In the genomic region with DNA sequence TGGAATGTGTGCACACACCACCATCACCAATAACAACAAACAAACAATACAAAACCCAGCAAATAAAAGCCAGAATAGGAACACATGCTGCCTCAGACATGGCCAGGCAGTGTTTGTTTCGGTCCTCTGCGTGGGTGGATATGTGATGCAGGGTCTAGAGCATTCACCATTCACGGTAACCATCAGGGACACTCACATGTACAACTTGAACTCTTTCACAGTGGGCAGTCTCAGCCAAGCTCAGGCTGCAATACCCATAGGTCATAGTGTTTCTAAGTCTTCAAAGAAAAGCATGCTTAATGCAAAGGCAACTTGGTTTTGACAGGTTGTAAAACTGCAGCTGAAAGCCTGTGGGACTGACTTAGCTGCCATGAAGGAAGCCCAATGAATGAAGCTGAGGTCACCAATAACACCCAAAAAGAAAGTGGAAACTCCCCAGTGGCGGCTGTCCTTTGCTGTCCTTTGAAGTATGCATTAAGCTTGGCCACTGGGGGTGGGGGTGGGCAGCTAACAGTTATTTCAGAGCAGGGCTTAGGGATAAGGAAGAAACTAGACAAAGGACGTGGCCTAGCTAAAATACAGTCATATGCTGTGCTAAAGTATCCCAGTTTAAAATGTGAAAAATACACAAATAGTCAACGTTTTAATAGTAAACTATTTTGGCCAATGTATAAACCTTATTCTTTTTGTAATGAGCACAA, we compare ENCODE assay signal across 14 mouse cellular contexts. TPM values are rescaled to one million over a fixed set of nuclear protein-coding genes. Genes with fewer than 3 reads are reported as not detected.
A peak's percentile ranks its signal among the peaks of the same experiment; 100 is the strongest.
DNase-seq lines count a peak whose midpoint lies in the region; ATAC-seq and TF ChIP-seq lines count a peak whose summit lies in the region.
"Had no signal": no experiment of that assay in that cellular context is flagged by ENCODE, and none has a peak within 500 bp of the region (broad histone marks: within the 10 kb centered on the region; RNA-seq: fewer than 3 reads in every experiment).

No protein-coding gene starts in this region.

- no peak for TF ChIP-seq CTCF in cerebellum, adult 2 months (IDR thresholded peaks at IDR 0.05; ENCODE audit: borderline replicate concordance, insufficient read depth, low read depth, low read length)
- TF ChIP-seq CTCF in intestine, postnatal 0 days (IDR thresholded peaks at IDR 0.05; ENCODE audit: low read depth), result no peak

- WGBS in cerebellum, adult 2 months, result 78% methylated on average over 6 of the region's 6 CpGs
- WGBS in intestine, embryonic 14.5 days, result 59% methylated on average over 6 of the region's 6 CpGs
- 68% methylated on average over 6 of the region's 6 CpGs for WGBS in intestine, postnatal 0 days
- 63% methylated on average over 6 of the region's 6 CpGs for WGBS in embryonic facial prominence, embryonic 13.5 days
- WGBS in limb, embryonic 14.5 days, result 35% methylated on average over 6 of the region's 6 CpGs

- intact Hi-C loops in left cerebral cortex, postnatal 10 days (cut with DNase I), result no loop called here

- H3K4me1 ChIP-seq in cerebellum, adult 2 months (ENCODE audit: control insufficient read depth, insufficient read depth, low read length), result peaks cover 10% of the 10 kb centered on the region; the same call in 1 of the 2 replicates
- peaks cover 7% of the 10 kb centered on the region for H3K4me1 ChIP-seq in intestine, embryonic 14.5 days (replicated peaks; ENCODE audit: control insufficient read depth, insufficient read depth, low read length)
- no peaks in the 10 kb centered on the region for H3K4me1 ChIP-seq in intestine, postnatal 0 days (replicated peaks; ENCODE audit: control insufficient read depth, insufficient read depth, low read length)
- peaks cover 21% of the 10 kb centered on the region for H3K4me1 ChIP-seq in embryonic facial prominence, embryonic 13.5 days
- peaks cover 23% of the 10 kb centered on the region for H3K4me1 ChIP-seq in limb, embryonic 14.5 days (ENCODE audit: control insufficient read depth, insufficient read depth, low read length)

- H3K36me3 ChIP-seq in intestine, embryonic 14.5 days (ENCODE audit: control insufficient read depth, insufficient read depth, low read length), result peaks cover 26% of the 10 kb centered on the region
- H3K36me3 ChIP-seq in intestine, postnatal 0 days (ENCODE audit: control insufficient read depth, insufficient read depth), result peaks cover 11% of the 10 kb centered on the region
- peaks cover 30% of the 10 kb centered on the region for H3K36me3 ChIP-seq in embryonic facial prominence, embryonic 13.5 days
- H3K36me3 ChIP-seq in limb, embryonic 14.5 days (ENCODE audit: control insufficient read depth, insufficient read depth, low read length), result peaks cover 24% of the 10 kb centered on the region

- H3K9ac ChIP-seq in intestine, embryonic 14.5 days (ENCODE audit: low read length), result no peak overlapping the region
- no peak overlapping the region for H3K9ac ChIP-seq in intestine, postnatal 0 days (ENCODE audit: low read depth, low read length)
- H3K9ac ChIP-seq in embryonic facial prominence, embryonic 13.5 days, result no peak overlapping the region
- no peak overlapping the region for H3K9ac ChIP-seq in limb, embryonic 14.5 days (ENCODE audit: low read depth, low read length, severe bottlenecking)
- H3K9ac ChIP-seq: midbrain, embryonic 12.5 days had no signal

- no peak overlapping the region for H3K4me2 ChIP-seq in intestine, embryonic 14.5 days (ENCODE audit: low read length)
- no peak overlapping the region for H3K4me2 ChIP-seq in intestine, postnatal 0 days (replicated peaks; ENCODE audit: low read depth)
- H3K4me2 ChIP-seq in embryonic facial prominence, embryonic 13.5 days, result no peak overlapping the region
- H3K4me2 ChIP-seq in limb, embryonic 14.5 days (replicated peaks; ENCODE audit: low read depth, low read length, severe bottlenecking), result 0 out of 2 replicates have a peak overlapping the region, but pooled peaks have one; percentile 19
- H3K4me2 ChIP-seq: midbrain, embryonic 12.5 days had no signal

- peak overlapping the region; percentile 66 for H3K27ac ChIP-seq in cerebellum, adult 2 months (ENCODE audit: insufficient read depth, low read length)
- H3K27ac ChIP-seq in intestine, embryonic 14.5 days (ENCODE audit: low read depth), result peak overlapping the region; percentile 78
- H3K27ac ChIP-seq in intestine, postnatal 0 days (ENCODE audit: low read depth, low read length), result no peak overlapping the region
- peak overlapping the region; percentile 84 for H3K27ac ChIP-seq in embryonic facial prominence, embryonic 13.5 days
- H3K27ac ChIP-seq in limb, embryonic 14.5 days (replicated peaks; ENCODE audit: low read depth, low read length), result peak overlapping the region; percentile 77
- H3K27ac ChIP-seq: hindbrain, postnatal 0 days; midbrain, embryonic 12.5 days had no signal

- H3K4me3 ChIP-seq in cerebellum, adult 2 months (replicated peaks; ENCODE audit: insufficient read depth, low read depth, low read length), result no peak overlapping the region
- no peak overlapping the region for H3K4me3 ChIP-seq in intestine, embryonic 14.5 days (ENCODE audit: low read depth, low read length)
- no peak overlapping the region for H3K4me3 ChIP-seq in intestine, postnatal 0 days (ENCODE audit: low read depth, low read length)
- H3K4me3 ChIP-seq in embryonic facial prominence, embryonic 13.5 days, result no peak overlapping the region
- H3K4me3 ChIP-seq in limb, embryonic 14.5 days (replicated peaks; ENCODE audit: low read length), result no peak overlapping the region
- H3K4me3 ChIP-seq: erythroblast, embryonic 14.5 days; midbrain, embryonic 12.5 days had no signal

- no peak for DNase-seq in cerebellum, adult 2 months
- DNase-seq in cerebellum, postnatal 14 days, result no peak
- DNase-seq in intestine, embryonic 14.5 days (ENCODE audit: low spot score), result no peak
- peak; percentile 26 for DNase-seq in limb, embryonic 14.5 days (ENCODE audit: low spot score)
- DNase-seq in spleen, postnatal 4 days (ENCODE audit: low spot score in 2 of 2), result no peak
- DNase-seq in left cerebral cortex, postnatal 10 days (ENCODE audit: extremely low spot score in 1 of 2, low spot score in 2 of 2), result no peak
- DNase-seq: adrenal gland, adult 2 months; liver; right cerebral cortex, postnatal 4 days had no signal

- TF ChIP-seq POLR2A in cerebellum, adult 2 months (IDR thresholded peaks at IDR 0.05; ENCODE audit: borderline replicate concordance, insufficient read depth, low read length), result no peak
- TF ChIP-seq POLR2A in limb, embryonic 14.5 days (IDR thresholded peaks at IDR 0.05; ENCODE audit: borderline replicate concordance, extremely low read depth, insufficient read depth, insufficient read length), result no peak

- ATAC-seq in intestine, embryonic 14.5 days (replicated peaks; ENCODE audit: low FRiP score, low TSS enrichment, low read depth), result no peak
- no peak for ATAC-seq in intestine, postnatal 0 days
- no peak for ATAC-seq in embryonic facial prominence, embryonic 13.5 days (ENCODE audit: insufficient number of reproducible peaks, insufficient read depth, low FRiP score, low TSS enrichment, low read depth)
- ATAC-seq in limb, embryonic 14.5 days (ENCODE audit: low FRiP score, low read depth), result peak; percentile 54
- ATAC-seq: hindbrain, postnatal 0 days had no signal

- no peaks in the 10 kb centered on the region for H3K9me3 ChIP-seq in intestine, embryonic 14.5 days (ENCODE audit: control insufficient read depth, low read length)
- no peaks in the 10 kb centered on the region for H3K9me3 ChIP-seq in intestine, postnatal 0 days (ENCODE audit: control insufficient read depth)
- no peaks in the 10 kb centered on the region for H3K9me3 ChIP-seq in embryonic facial prominence, embryonic 13.5 days
- no peaks in the 10 kb centered on the region for H3K9me3 ChIP-seq in limb, embryonic 14.5 days (ENCODE audit: control insufficient read depth, low read length)
- H3K9me3 ChIP-seq: midbrain, embryonic 12.5 days had no signal

- no peaks in the 10 kb centered on the region for H3K27me3 ChIP-seq in cerebellum, adult 2 months (ENCODE audit: control insufficient read depth, insufficient read depth, low read length)
- H3K27me3 ChIP-seq in intestine, embryonic 14.5 days (replicated peaks; ENCODE audit: control insufficient read depth, insufficient read depth, low read length), result no peaks in the 10 kb centered on the region
- H3K27me3 ChIP-seq in intestine, postnatal 0 days (replicated peaks; ENCODE audit: control insufficient read depth, insufficient read depth, low read length), result no peaks in the 10 kb centered on the region
- no peaks in the 10 kb centered on the region for H3K27me3 ChIP-seq in embryonic facial prominence, embryonic 13.5 days
- H3K27me3 ChIP-seq in limb, embryonic 14.5 days (ENCODE audit: control insufficient read depth, insufficient read depth, low read length), result no peaks in the 10 kb centered on the region
- H3K27me3 ChIP-seq: midbrain, embryonic 12.5 days had no signal

RNA-seq across cellular contexts. Expression of gene Prpf18, which starts 31.9 kb away (rescaled TPM):
- polyA plus RNA-seq in cerebellum, adult 2 months (2012; rRNA removed), result 45.7 and 47.8 TPM in 2 replicates
- polyA plus RNA-seq in intestine, embryonic 14.5 days (2014; fragmentation: Nextera tagmentation; extraction: Ambion mirVana), result 26.7 and 31.1 TPM in 2 replicates
- polyA plus RNA-seq in intestine, postnatal 0 days (2015; fragmentation: Nextera tagmentation; extraction: Ambion mirVana), result 13.0 and 14.9 TPM in 2 replicates
- polyA plus RNA-seq in embryonic facial prominence, embryonic 13.5 days (2015; fragmentation: Nextera tagmentation; extraction: Ambion mirVana), result 38.4 and 40.8 TPM in 2 replicates
- polyA plus RNA-seq in limb, embryonic 14.5 days (2012; rRNA removed), result 22.7 and 26.2 TPM in 2 replicates
- 28.0 and 34.1 TPM in 2 replicates for polyA plus RNA-seq in limb, embryonic 14.5 days (2014; fragmentation: Nextera tagmentation; extraction: Ambion mirVana)
- 10 to 100 TPM; 35.9 to 37.5 TPM for total RNA-seq in left cerebral cortex, postnatal 10 days (2021)
